Mouse (Mus musculus) thymus, adult 2 months (tissue): ENCODE measurements around the gene Cebpg.

Source experiments
- CTCF ChIP-seq: fragments of 200-500 bp; IDR thresholded peaks from 2 replicates; pipeline ENCODE4 v1.5.1; 2012; ENCODE audit warnings: mild to moderate bottlenecking, control low read depth, low read length, moderate library complexity, borderline replicate concordance; ENCODE audit not compliant: control insufficient read depth, poor library complexity, insufficient read depth; ENCODE audit errors: extremely low read depth
- POLR2A ChIP-seq: fragments of 200-500 bp; IDR thresholded peaks from 2 replicates; pipeline ENCODE4 v1.6.1; 2012; ENCODE audit warnings: mild to moderate bottlenecking, low read length, control low read depth, moderate library complexity; ENCODE audit not compliant: control insufficient read depth, poor library complexity, insufficient read depth; ENCODE audit errors: extremely low read depth

- TF ChIP-seq CTCF: no peak
- no peak for TF ChIP-seq POLR2A
Measured at GRCm38 (mm10) chr7:35037408-35037807, 19.0 kb downstream of the Cebpg start.
